Mouse (Mus musculus): Measurements from ENCODE around the gene Prdx6.

DNA sequence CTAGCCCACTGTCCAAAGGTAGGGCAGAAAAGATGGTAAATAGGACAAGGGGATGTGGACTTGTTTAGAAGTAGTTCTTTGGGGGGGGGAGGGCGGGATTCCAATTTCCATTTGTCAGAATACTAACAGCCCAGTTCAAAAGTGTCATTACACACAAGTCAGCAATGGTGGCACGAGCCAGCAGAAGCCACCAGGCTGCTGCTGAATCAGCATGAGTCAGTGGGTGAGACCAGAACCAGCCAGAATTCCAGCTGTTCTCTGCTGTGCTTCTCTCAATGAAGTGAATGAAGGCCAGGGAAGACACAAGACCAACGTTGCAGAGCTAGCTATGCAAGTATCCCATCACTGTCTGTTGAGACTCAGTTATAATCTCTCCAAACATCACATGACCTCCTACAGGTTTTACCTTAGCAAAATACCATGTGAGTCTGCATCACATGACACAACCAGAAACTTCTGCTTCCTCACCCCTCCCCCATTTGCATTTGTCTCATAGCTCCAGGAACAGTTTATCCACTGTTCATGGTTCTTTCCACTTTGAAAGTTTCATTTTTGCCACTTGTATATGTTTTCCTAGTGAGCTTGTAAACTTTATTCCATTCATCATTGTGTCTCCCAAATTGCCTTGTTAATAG is 30.2 kb upstream of the Prdx6 start:
- TF ChIP-seq MYC (IDR thresholded peaks at IDR 0.05; ENCODE audit: low read depth, low read length) (no peak), EP300 (IDR thresholded peaks at IDR 0.05; ENCODE audit: low read length) (no peak), CTCF (conservative IDR thresholded peaks at IDR 0.05 in 1 of 2, IDR thresholded peaks at IDR 0.05 in 1 of 2; ENCODE audit: low read depth in 2 of 2, low read length in 2 of 2) (no peak), JUND (conservative IDR thresholded peaks at IDR 0.05; ENCODE audit: low read depth, low read length) (no peak), E2F4 (IDR thresholded peaks at IDR 0.05; ENCODE audit: insufficient replicate concordance, low read depth, low read length) (no peak), ZNF384 (IDR thresholded peaks at IDR 0.05; ENCODE audit: low read depth, low read length) (no peak), POLR2A (IDR thresholded peaks at IDR 0.05; ENCODE audit: low read depth, low read length) (no peak), ELF1 (IDR thresholded peaks at IDR 0.05; ENCODE audit: low read depth, low read length) (no peak), UBTF (IDR thresholded peaks at IDR 0.05; ENCODE audit: low read depth, low read length) (no peak)
